Mouse (Mus musculus): Measurements from ENCODE around the gene C1ql3. TPM values are rescaled to one million over a fixed set of nuclear protein-coding genes. Genes with fewer than 3 reads are reported as not detected.

Gene C1ql3
- polyA plus RNA-seq, 1 experiment from 2014 or later = 0.71 TPM

- H3K36me3 ChIP-seq (replicated peaks) = no peaks in the 10 kb centered on the region
- H3K9me3 ChIP-seq = no peaks in the 10 kb centered on the region
- no peak for DNase-seq (ENCODE audit: low spot score)
- H3K27ac ChIP-seq (replicated peaks) = no peak overlapping the region
- peaks cover 26% of the 10 kb centered on the region for H3K4me1 ChIP-seq
- 79% methylated on average over 1 of the region's 1 CpGs for WGBS
- no peak overlapping the region for H3K4me3 ChIP-seq
- H3K27me3 ChIP-seq (replicated peaks; ENCODE audit: low read depth, poor library complexity, severe bottlenecking) = peaks cover 60% of the 10 kb centered on the region
Observed at GRCm38 (mm10) chr2:13008433-13008832, 3.2 kb downstream of the C1ql3 start.

GRCm38 (mm10) chr2:13000026-13000425, 11.6 kb downstream of the C1ql3 start:
- H3K4me3 ChIP-seq = no peak overlapping the region
- no peak overlapping the region for H3K27ac ChIP-seq (replicated peaks)
- DNase-seq (ENCODE audit: low spot score) = no peak
- H3K27me3 ChIP-seq (replicated peaks; ENCODE audit: low read depth, poor library complexity, severe bottlenecking) = no peaks in the 10 kb centered on the region
- H3K9me3 ChIP-seq = no peaks in the 10 kb centered on the region
- WGBS = 83% methylated on average over 2 of the region's 2 CpGs
- H3K36me3 ChIP-seq (replicated peaks) = no peaks in the 10 kb centered on the region
- H3K4me1 ChIP-seq = no peaks in the 10 kb centered on the region

- WGBS = 59% methylated on average over 4 of the region's 4 CpGs
- Histone ChIP-seq H3K4me3 (no peak overlapping the region), H3K27ac (replicated peaks) (no peak overlapping the region), H3K4me1 (peaks cover 7% of the 10 kb centered on the region; the same call in 1 of the 2 replicates), H3K27me3 (replicated peaks; ENCODE audit: low read depth, poor library complexity, severe bottlenecking) (no peaks in the 10 kb centered on the region), H3K36me3 (replicated peaks) (no peaks in the 10 kb centered on the region), H3K9me3 (no peaks in the 10 kb centered on the region)
- peak; percentile 9 for DNase-seq (ENCODE audit: low spot score)
Observed at GRCm38 (mm10) chr2:12984901-12985732, 26.5 kb downstream of the C1ql3 start.

GRCm38 (mm10) chr2:12978771-12979170, 32.8 kb downstream of the C1ql3 start:
- Histone ChIP-seq H3K27ac (replicated peaks) (no peak overlapping the region), H3K4me3 (no peak overlapping the region), H3K27me3 (replicated peaks; ENCODE audit: low read depth, poor library complexity, severe bottlenecking) (no peaks in the 10 kb centered on the region), H3K9me3 (no peaks in the 10 kb centered on the region), H3K36me3 (replicated peaks) (no peaks in the 10 kb centered on the region), H3K4me1 (no peaks in the 10 kb centered on the region)
- DNase-seq (ENCODE audit: low spot score) = no peak
- whole genome bisulfite sequencing = 88% methylated on average over 4 of the region's 4 CpGs

- Histone ChIP-seq H3K27ac (replicated peaks) (no peak overlapping the region), H3K36me3 (replicated peaks) (no peaks in the 10 kb centered on the region), H3K27me3 (replicated peaks; ENCODE audit: low read depth, poor library complexity, severe bottlenecking) (no peaks in the 10 kb centered on the region), H3K4me1 (no peaks in the 10 kb centered on the region), H3K4me3 (no peak overlapping the region), H3K9me3 (no peaks in the 10 kb centered on the region)
- 93% methylated on average over 7 of the region's 7 CpGs for WGBS
- DNase-seq (ENCODE audit: low spot score) = no peak
Observed at GRCm38 (mm10) chr2:12977367-12977766, 34.2 kb downstream of the C1ql3 start.

GRCm38 (mm10) chr2:12973752-12974151, 37.9 kb downstream of the C1ql3 start:
- Histone ChIP-seq H3K9me3 (no peaks in the 10 kb centered on the region), H3K4me1 (no peaks in the 10 kb centered on the region), H3K27me3 (replicated peaks; ENCODE audit: low read depth, poor library complexity, severe bottlenecking) (no peaks in the 10 kb centered on the region), H3K36me3 (replicated peaks) (no peaks in the 10 kb centered on the region), H3K4me3 (no peak overlapping the region), H3K27ac (replicated peaks) (no peak overlapping the region)
- DNase-seq (ENCODE audit: low spot score) = no peak
- WGBS = 85% methylated on average over 2 of the region's 2 CpGs

GRCm38 (mm10) chr2:12970049-12970724, 41.4 kb downstream of the C1ql3 start:
- 71% methylated on average over 12 of the region's 12 CpGs for WGBS
- H3K36me3 ChIP-seq (replicated peaks) = no peaks in the 10 kb centered on the region
- H3K9me3 ChIP-seq = no peaks in the 10 kb centered on the region
- H3K27ac ChIP-seq (replicated peaks) = no peak overlapping the region
- H3K27me3 ChIP-seq (replicated peaks; ENCODE audit: low read depth, poor library complexity, severe bottlenecking) = no peaks in the 10 kb centered on the region
- no peak for DNase-seq (ENCODE audit: low spot score)
- no peak overlapping the region for H3K4me3 ChIP-seq
- H3K4me1 ChIP-seq = no peaks in the 10 kb centered on the region

GRCm38 (mm10) chr2:12956703-12957424, 54.7 kb downstream of the C1ql3 start:
- Histone ChIP-seq H3K27ac (replicated peaks) (no peak overlapping the region), H3K27me3 (replicated peaks; ENCODE audit: low read depth, poor library complexity, severe bottlenecking) (no peaks in the 10 kb centered on the region), H3K9me3 (no peaks in the 10 kb centered on the region), H3K4me3 (no peak overlapping the region), H3K4me1 (no peaks in the 10 kb centered on the region), H3K36me3 (replicated peaks) (no peaks in the 10 kb centered on the region)
- no peak for DNase-seq (ENCODE audit: low spot score)

Other genes starting within 250 kb of the C1ql3 start
- 16.1 and 17.7 TPM in 2 replicates for gene Pter, start 87.8 kb downstream of the C1ql3 start, polyA plus RNA-seq (2016; fragmentation: Nextera tagmentation; extraction: Ambion mirVana)